Mouse (Mus musculus): ENCODE results near the gene Nelfa. TPM values are rescaled to one million over a fixed set of nuclear protein-coding genes. Genes with fewer than 3 reads are reported as not detected.

Nelfa gene
- 10 to 100 TPM; 45.7 to 51.7 TPM for polyA plus RNA-seq (2017; shearing (Covaris generic))

DNA sequence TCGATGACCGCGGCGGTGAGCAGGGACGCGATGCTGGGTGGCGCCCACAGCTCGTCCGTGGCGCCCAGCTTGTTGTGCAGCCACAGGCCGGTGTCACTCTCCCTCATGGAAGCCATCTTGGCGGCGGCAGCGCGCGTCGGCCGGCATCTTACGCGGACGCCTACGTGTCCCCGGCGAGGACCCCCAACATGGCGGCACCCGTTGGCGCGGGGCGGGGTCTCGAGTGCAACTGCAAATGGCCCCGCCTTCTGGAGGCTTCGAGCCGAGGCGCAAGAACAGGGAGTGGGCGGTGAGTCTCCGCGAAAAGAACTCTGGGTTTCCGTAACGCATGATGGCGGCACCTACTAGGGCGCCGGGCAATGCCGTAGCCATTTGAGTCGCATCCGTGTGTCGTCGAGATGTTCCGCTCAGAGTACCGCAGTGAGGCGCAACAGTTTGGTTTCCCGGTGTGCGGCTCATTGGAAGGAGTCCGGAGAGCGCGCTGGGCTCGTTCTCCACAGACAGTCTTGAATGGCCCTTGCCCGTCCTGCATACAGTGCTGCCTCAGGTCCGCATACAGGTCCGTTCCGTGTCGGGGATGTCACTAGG, at the start of gene Nelfa:
Gene Nelfa (minus strand): TSS at position 294 of the 588 bp plus-strand sequence.

DNA sequence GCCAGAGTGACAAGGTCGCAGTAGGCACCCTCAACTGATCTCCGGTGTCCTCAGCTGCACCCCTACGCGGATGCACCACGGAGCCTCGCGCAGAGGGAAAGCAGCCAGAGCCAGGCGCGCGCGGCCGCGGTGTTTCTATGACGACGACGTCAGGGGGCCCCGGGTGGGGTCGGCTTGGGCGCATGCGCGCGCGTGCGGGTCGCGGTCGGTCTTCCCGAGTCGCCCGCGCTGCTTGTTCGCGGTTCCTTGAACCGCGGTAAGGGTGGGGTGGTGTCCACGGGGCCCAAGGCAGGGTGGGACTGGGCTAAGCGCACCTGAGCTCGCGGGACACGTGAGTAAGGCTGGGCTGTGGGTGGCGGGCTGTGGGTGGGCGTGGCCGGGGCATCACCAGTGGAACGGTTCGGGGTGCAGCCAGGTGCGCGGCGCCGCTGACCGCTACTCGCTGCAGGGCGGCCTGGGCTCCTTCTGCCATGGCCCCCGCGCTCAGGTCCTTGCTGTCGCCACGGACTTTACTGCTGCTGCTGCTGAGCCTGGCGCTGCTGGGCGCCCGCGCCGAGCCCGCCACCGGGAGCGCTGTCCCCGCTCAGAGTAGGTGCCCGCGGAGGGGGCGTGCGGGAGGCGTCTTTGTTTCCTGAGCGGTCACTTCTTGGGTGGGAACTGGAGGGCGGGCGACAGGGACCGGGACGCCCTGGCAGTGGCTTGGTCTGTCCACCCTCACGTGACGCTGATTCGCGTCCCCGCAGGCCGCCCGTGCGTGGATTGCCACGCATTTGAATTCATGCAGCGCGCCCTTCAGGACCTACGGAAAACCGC, 47.3 kb upstream of the Nelfa start, which contains the start of gene Gm1673:
Gene Gm1673 (plus strand): TSS at position 125 of the 813 bp plus-strand sequence.

Other genes starting within 250 kb of the Nelfa start
- under 1 TPM; 0.36 to 0.53 TPM for gene Fgfr3, start 214.7 kb downstream of the Nelfa start, polyA plus RNA-seq (2017; shearing (Covaris generic))
- gene Letm1, start 153.6 kb downstream of the Nelfa start, polyA plus RNA-seq (2017; shearing (Covaris generic)): 100 to 1,000 TPM in 1 of 2 experiments, 10 to 100 TPM in 1; 96.4 to 113 TPM
- 10 to 100 TPM; 23.5 to 29.7 TPM for gene Nsd2, start 115.7 kb downstream of the Nelfa start, polyA plus RNA-seq (2017; shearing (Covaris generic))
- not detected for gene Gm1673, start 47.0 kb upstream of the Nelfa start, polyA plus RNA-seq (2017; shearing (Covaris generic))
- under 1 TPM in 1 of 2 experiments, not detected in 1; 0.28 TPM for gene Nat8l, start 59.6 kb upstream of the Nelfa start, polyA plus RNA-seq (2017; shearing (Covaris generic))
- 1 to 10 TPM; 1.2 to 2.5 TPM for gene Poln, start 233.0 kb upstream of the Nelfa start, polyA plus RNA-seq (2017; shearing (Covaris generic))
- 10 to 100 TPM; 72.8 to 76.0 TPM for gene Haus3, start 233.1 kb upstream of the Nelfa start, polyA plus RNA-seq (2017; shearing (Covaris generic))